Mouse (Mus musculus) kidney, embryonic 16.5 days (tissue): ENCODE measurements at regions not wholly inside any gene's neighbourhood (a gene's known extent, or its start where the extent isn't known, plus 50 kb on each side); places are given as distances from the start of the nearest gene placed in this dataset.

Source experiments
- ATAC-seq: fragments of 200-750 bp; cut with Nextera tagmentation; 2 replicates; pipeline ENCODE4 v1.8.0; 2017; ENCODE audit warnings: moderate TSS enrichment; ENCODE audit not compliant: low FRiP score, low TSS enrichment
- H3K27ac ChIP-seq: fragments of 300-500 bp; sonication (generic); 2 replicates; pipeline ENCODE4 v1.5.1; 2014; ENCODE audit warnings: low read length
- H3K27me3 ChIP-seq: fragments of 300-500 bp; sonication (generic); 2 replicates; pipeline ENCODE4 v1.6.1; 2014; ENCODE audit warnings: low read length, control low read depth, mixed read lengths; ENCODE audit not compliant: insufficient read depth
- H3K36me3 ChIP-seq: fragments of 300-500 bp; sonication (generic); 2 replicates; pipeline ENCODE4 v1.6.1; 2014; ENCODE audit warnings: low read length, control low read depth, mixed read lengths; ENCODE audit not compliant: insufficient read depth
- H3K4me1 ChIP-seq: fragments of 300-500 bp; sonication (generic); 2 replicates; pipeline ENCODE4 v1.6.1; 2014; ENCODE audit warnings: low read length, control low read depth, mixed read lengths; ENCODE audit not compliant: insufficient read depth
- H3K4me2 ChIP-seq: fragments of 300-500 bp; sonication (generic); replicated peaks from 2 replicates; pipeline ENCODE4 v1.6.1; 2014; ENCODE audit warnings: low read depth, low read length
- H3K4me3 ChIP-seq: fragments of 300-500 bp; sonication (generic); 2 replicates; pipeline ENCODE4 v1.5.1; 2014; ENCODE audit warnings: mild to moderate bottlenecking, low read length
- H3K9ac ChIP-seq: fragments of 300-500 bp; sonication (generic); replicated peaks from 2 replicates; pipeline ENCODE4 v1.6.1; 2014; ENCODE audit warnings: low read length
- H3K9me3 ChIP-seq: fragments of 300-500 bp; sonication (generic); 2 replicates; pipeline ENCODE4 v1.6.1; 2016; ENCODE audit warnings: low read length, control low read depth
- WGBS: fragments of 180-500 bp; shearing (Covaris S2); extraction: QIAGEN DNeasy Blood & Tissue Kit; methylation state at CpG from one replicate; pipeline ENCODE4 v1.1.7; 2014; 5-methylcytosine and 5-hydroxymethylcytosine counted together

DNA sequence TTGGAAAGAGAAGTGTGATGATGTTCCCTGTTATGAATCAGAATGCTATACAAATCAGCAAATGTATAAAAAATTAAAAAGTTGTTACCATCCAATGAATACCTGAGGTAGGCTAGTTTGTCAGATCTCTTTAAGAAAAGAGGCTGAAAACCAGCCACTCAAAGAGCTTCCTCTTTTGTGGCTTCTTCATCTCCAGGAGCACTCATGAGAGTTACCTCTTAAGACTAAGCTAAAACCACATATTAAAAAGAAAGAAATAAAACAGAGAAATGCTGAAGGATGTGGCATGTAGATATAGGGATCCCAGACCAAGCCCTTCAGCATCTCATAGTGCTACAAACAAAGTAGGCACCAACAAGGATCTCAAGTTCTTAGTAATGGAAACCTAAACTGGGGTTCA, 890.9 kb upstream of the Acvr2a start:
- H3K4me1 ChIP-seq: no peaks in the 10 kb centered on the region
- no peaks in the 10 kb centered on the region for H3K36me3 ChIP-seq
- no peak overlapping the region for H3K27ac ChIP-seq
- H3K9me3 ChIP-seq: no peaks in the 10 kb centered on the region
- no peak overlapping the region for H3K9ac ChIP-seq
- no peak overlapping the region for H3K4me3 ChIP-seq
- no peaks in the 10 kb centered on the region for H3K27me3 ChIP-seq
- H3K4me2 ChIP-seq: no peak overlapping the region
- ATAC-seq: no peak

DNA sequence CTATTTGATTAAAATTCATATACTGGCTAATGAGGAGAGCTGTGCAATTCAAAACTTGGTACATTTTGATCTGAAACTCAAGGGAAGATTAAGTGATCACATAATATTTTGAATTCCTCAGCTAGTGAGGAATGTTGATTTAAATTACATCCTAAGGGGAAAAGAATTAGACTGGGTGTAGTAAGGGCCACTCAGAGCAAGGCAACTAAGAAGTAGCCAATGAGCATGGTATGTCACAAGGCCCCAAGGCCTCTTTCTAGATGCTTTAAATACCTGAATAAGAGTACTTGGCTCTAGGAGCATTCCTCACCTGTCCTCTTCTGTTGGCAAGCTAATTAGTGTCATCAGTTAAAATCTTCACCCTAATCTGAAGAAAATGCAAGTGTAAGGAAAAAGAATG, 887.3 kb upstream of the Acvr2a start:
- H3K36me3 ChIP-seq: no peaks in the 10 kb centered on the region
- H3K9ac ChIP-seq: no peak overlapping the region
- no peaks in the 10 kb centered on the region for H3K9me3 ChIP-seq
- no peak overlapping the region for H3K4me3 ChIP-seq
- no peak overlapping the region for H3K4me2 ChIP-seq
- H3K4me1 ChIP-seq: no peaks in the 10 kb centered on the region
- no peaks in the 10 kb centered on the region for H3K27me3 ChIP-seq
- no peak overlapping the region for H3K27ac ChIP-seq
- no peak for ATAC-seq

DNA sequence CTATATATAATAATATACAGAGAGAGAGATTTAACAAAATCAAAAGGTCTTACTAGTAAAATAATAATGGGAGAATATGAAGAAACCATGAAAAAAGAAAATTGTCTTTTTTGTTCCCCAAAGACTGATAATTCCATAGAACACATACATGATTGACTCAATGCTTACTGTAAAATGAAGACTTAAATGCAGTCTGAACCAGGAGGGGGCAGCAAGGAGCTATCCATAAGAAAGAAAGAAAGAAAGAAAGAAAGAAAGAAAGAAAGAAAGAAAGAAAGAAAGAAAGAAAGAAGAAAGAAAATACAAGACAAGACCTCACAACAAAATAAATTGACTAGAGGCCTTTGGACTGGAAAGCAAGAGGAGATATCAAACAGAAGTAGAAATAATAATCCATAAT, 868.8 kb upstream of the Acvr2a start:
- Histone ChIP-seq H3K27ac (no peak overlapping the region), H3K4me1 (no peaks in the 10 kb centered on the region), H3K4me3 (no peak overlapping the region), H3K36me3 (no peaks in the 10 kb centered on the region), H3K4me2 (no peak overlapping the region), H3K9ac (no peak overlapping the region), H3K27me3 (no peaks in the 10 kb centered on the region), H3K9me3 (no peaks in the 10 kb centered on the region)
- no peak for ATAC-seq

DNA sequence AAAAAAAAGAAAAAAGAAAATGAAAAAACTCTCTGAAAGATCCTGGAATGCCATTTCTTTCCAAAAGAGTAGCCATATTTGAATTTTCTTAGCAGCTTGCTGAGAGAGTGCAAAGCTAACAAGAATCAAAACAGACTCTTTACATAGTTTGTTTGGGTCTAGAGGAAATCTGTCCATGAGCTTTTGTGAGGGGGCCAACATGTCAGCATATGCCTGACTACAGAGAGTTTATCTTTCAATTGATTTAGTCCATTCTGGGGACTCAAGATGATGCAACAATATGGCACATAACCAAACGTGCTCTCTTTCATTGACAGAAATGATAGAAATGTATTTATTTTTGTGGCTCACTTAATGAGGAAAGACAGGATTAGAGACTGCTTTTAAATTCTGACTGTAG, 822.8 kb upstream of the Acvr2a start:
- no peak overlapping the region for H3K4me3 ChIP-seq
- no peaks in the 10 kb centered on the region for H3K9me3 ChIP-seq
- H3K27ac ChIP-seq: no peak overlapping the region
- H3K27me3 ChIP-seq: no peaks in the 10 kb centered on the region
- 64% methylated on average over 1 of the region's 1 CpGs for WGBS
- H3K36me3 ChIP-seq: no peaks in the 10 kb centered on the region
- H3K4me1 ChIP-seq: no peaks in the 10 kb centered on the region
- no peak overlapping the region for H3K9ac ChIP-seq
- H3K4me2 ChIP-seq: no peak overlapping the region
- no peak for ATAC-seq

DNA sequence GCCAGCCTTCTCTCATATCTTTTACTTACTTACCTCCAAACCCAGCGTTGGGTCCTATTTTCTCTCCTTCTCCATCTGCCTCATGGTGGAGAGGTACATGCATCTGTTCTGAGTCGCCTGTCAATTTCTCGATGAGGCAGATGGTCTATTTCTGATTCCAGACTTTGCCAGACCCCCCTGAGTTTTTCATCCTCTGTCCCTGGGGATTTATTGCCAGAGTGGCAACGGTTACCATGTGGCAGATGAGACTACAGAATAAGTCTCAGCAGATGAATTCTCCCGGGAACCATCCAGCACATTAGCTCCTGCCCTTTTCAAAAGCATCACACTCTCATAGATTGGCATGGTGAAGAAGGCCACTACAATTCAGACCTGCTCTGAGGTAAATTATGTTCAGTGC, 819.7 kb upstream of the Acvr2a start:
- Histone ChIP-seq H3K4me1 (no peaks in the 10 kb centered on the region), H3K9me3 (no peaks in the 10 kb centered on the region), H3K36me3 (no peaks in the 10 kb centered on the region), H3K27me3 (no peaks in the 10 kb centered on the region), H3K9ac (no peak overlapping the region), H3K27ac (no peak overlapping the region), H3K4me2 (no peak overlapping the region), H3K4me3 (no peak overlapping the region)
- no peak for ATAC-seq
- WGBS: 85% methylated on average over 5 of the region's 5 CpGs

DNA sequence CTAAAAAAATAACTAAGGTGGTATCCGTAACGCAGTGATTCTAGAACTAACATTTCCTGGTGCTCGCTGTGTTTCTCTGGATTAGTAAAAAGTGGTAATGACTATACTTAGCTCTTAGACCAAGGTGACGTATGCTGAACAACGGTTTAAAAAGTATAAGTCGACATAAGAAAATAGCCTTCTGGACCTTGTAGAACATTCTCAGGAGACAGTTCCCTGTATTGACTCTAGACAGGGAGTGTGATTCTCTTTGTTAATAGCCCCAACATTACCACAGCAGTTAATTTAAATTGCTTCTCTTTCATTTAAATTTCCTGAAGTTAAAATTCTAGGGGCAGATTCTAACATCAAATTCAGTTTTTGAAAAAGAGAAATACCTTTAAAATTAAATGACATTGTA, 812.7 kb upstream of the Acvr2a start:
- H3K9me3 ChIP-seq: no peaks in the 10 kb centered on the region
- H3K27me3 ChIP-seq: no peaks in the 10 kb centered on the region
- no peaks in the 10 kb centered on the region for H3K4me1 ChIP-seq
- H3K9ac ChIP-seq: no peak overlapping the region
- H3K27ac ChIP-seq: no peak overlapping the region
- H3K36me3 ChIP-seq: no peaks in the 10 kb centered on the region
- H3K4me2 ChIP-seq: no peak overlapping the region
- 84% methylated on average over 6 of the region's 6 CpGs for WGBS
- H3K4me3 ChIP-seq: no peak overlapping the region
- ATAC-seq: no peak

DNA sequence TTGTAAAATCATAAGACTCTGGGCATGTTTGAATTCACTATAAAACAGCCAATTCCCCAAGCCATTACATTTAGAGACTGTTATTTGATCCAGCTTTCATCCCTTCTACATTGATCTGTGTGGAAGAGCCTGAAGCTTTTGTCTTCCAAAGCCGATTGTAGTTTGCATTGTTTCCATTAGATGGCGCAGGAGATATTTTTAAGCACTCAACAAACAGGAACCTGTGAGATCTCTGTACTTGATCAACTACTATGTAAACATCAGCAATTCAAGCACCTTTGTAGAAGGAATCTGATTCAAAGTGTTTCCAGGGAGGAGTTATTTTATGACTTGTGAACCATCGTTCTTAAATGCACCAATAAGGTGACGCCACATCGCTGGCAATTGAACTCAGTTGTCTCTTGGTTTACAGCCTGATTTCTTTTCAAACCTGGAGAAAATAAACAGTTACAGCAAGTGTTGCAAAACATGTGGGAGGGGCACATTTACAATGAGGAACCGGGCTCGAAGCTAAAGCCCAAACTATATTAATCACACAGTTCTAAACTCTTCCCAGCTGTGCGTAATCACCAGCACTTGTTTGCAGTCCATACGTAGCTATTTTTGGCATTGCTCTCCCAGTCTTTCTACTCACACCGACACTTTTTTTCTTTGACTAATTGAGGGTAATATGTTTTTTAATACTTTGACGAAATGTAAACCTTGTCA, 812.0 kb upstream of the Acvr2a start:
- Histone ChIP-seq H3K4me3 (no peak overlapping the region), H3K4me2 (no peak overlapping the region)
- WGBS: 39% methylated on average over 11 of the region's 11 CpGs

DNA sequence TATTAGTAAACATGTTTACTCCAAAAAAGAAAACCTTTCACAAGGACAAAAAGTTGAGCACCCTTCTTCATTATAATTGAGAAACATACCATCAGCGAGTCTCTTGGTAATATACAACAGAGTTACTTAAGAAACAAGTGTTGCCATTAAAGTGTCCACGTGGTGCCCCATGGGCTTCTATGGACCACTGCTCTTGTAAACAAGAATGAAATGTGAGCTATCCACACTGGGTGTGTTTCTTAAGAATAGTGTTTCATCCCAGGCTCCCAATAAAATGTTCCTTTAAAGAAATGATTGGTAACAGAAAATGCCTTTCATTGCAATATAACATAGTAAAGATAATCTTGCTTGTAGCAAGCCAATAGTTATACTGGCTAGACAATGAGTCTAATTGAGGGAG, 803.6 kb upstream of the Acvr2a start:
- no peak overlapping the region for H3K9ac ChIP-seq
- H3K27ac ChIP-seq: no peak overlapping the region
- H3K36me3 ChIP-seq: no peaks in the 10 kb centered on the region
- H3K4me2 ChIP-seq: no peak overlapping the region
- no peaks in the 10 kb centered on the region for H3K27me3 ChIP-seq
- no peak for ATAC-seq
- no peaks in the 10 kb centered on the region for H3K9me3 ChIP-seq
- H3K4me3 ChIP-seq: no peak overlapping the region
- 55% methylated on average over 2 of the region's 2 CpGs for WGBS
- no peaks in the 10 kb centered on the region for H3K4me1 ChIP-seq

More for the DNA sequence above, 812.0 kb upstream of the Acvr2a start:
- no peaks in the 10 kb centered on the region for H3K9me3 ChIP-seq
- no peak overlapping the region for H3K9ac ChIP-seq
- no peaks in the 10 kb centered on the region for H3K27me3 ChIP-seq
- 0 out of 2 replicates have a peak, but pooled peaks have one; percentile 42 for ATAC-seq
- H3K36me3 ChIP-seq: no peaks in the 10 kb centered on the region
- no peaks in the 10 kb centered on the region for H3K4me1 ChIP-seq
- H3K27ac ChIP-seq: no peak overlapping the region

DNA sequence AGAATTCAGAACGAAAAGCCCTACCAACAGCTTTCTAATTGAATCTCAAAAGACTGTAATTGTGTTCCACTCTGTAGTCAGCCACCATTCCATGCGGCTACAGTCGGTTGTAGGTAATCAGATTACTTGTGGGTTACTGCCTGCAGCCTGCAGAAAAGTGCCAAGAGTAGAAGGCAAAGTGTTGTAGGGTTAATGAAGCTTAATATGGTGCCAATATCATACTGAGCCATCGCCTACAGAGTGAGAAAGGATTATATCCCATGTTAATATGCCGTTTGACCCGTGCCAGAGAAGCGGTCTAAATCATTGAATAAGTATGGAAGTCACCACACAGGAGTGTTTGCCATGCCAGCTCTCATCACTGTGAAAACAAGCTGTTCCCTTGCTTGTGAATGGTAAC, 786.4 kb upstream of the Acvr2a start:
- Histone ChIP-seq H3K4me1 (no peaks in the 10 kb centered on the region), H3K27me3 (no peaks in the 10 kb centered on the region), H3K4me3 (no peak overlapping the region), H3K9me3 (no peaks in the 10 kb centered on the region), H3K36me3 (no peaks in the 10 kb centered on the region), H3K9ac (no peak overlapping the region), H3K27ac (no peak overlapping the region), H3K4me2 (no peak overlapping the region)
- 76% methylated on average over 7 of the region's 7 CpGs for WGBS
- no peak for ATAC-seq

DNA sequence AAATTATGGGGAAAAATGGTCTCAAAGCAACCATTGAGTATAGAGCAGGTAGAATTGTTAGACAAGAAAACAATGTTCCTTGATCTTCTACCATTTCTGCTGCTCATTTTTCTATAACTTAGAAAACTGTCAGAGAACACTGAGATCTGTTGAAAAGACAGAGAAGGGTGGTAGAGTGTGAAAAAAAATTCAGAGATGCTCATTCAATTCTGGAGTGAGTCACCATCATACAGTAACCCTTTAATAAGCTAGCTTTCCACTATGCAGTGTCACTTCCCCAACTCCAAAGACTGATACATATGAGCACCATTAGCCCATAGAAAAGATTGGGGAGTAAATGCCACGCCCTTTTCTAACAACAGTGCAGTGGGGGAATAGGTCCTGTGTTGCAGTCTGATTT, 752.5 kb upstream of the Acvr2a start:
- no peak for ATAC-seq
- H3K27me3 ChIP-seq: no peaks in the 10 kb centered on the region
- H3K36me3 ChIP-seq: no peaks in the 10 kb centered on the region
- no peak overlapping the region for H3K4me3 ChIP-seq
- no peak overlapping the region for H3K27ac ChIP-seq
- H3K9ac ChIP-seq: no peak overlapping the region
- H3K4me1 ChIP-seq: no peaks in the 10 kb centered on the region
- no peak overlapping the region for H3K4me2 ChIP-seq
- H3K9me3 ChIP-seq: no peaks in the 10 kb centered on the region
- WGBS: 55% methylated on average over 1 of the region's 1 CpGs
